Mouse (Mus musculus) stomach, postnatal 0 days (tissue): ENCODE measurements around the gene Rimbp2. TPM values are rescaled to one million over a fixed set of nuclear protein-coding genes. Genes with fewer than 3 reads are reported as not detected.
A peak's percentile ranks its signal among the peaks of the same experiment; 100 is the strongest.
"Not testable (repeated sequence)": the region's sequence is repeated elsewhere in the genome, so short reads cannot be mapped to it uniquely, and the experiment has no call there.

ENCODE experiments used
- ATAC-seq: fragments of 200-750 bp; cut with Nextera tagmentation; 2 replicates; pipeline ENCODE4 v1.8.0; 2017; ENCODE audit not compliant: low FRiP score, low TSS enrichment
- DNase-seq: peaks from one replicate; pipeline ENCODE4 v3.0.0-alpha.2; 2016; ENCODE audit warnings: low spot score
- H3K27ac ChIP-seq: fragments of 300-500 bp; sonication (generic); replicated peaks from 2 replicates; pipeline ENCODE4 v1.5.1; 2014; ENCODE audit warnings: mild to moderate bottlenecking, control low read depth
- H3K27me3 ChIP-seq: fragments of 300-500 bp; sonication (generic); 2 replicates; pipeline ENCODE4 v1.6.1; 2014; ENCODE audit warnings: low read length; ENCODE audit not compliant: control insufficient read depth, insufficient read depth
- H3K36me3 ChIP-seq: fragments of 300-500 bp; sonication (generic); 2 replicates; pipeline ENCODE4 v1.6.1; 2014; ENCODE audit warnings: low read length, mixed read lengths; ENCODE audit not compliant: control insufficient read depth, insufficient read depth
- H3K4me1 ChIP-seq: fragments of 300-500 bp; sonication (generic); replicated peaks from 2 replicates; pipeline ENCODE4 v1.6.1; 2014; ENCODE audit warnings: antibody characterized with exemption; ENCODE audit not compliant: control insufficient read depth, insufficient read depth
- H3K4me2 ChIP-seq: fragments of 300-500 bp; sonication (generic); replicated peaks from 2 replicates; pipeline ENCODE4 v1.6.1; 2014; ENCODE audit warnings: low read depth, mild to moderate bottlenecking, control low read depth, moderate library complexity
- H3K4me3 ChIP-seq: fragments of 300-500 bp; sonication (generic); 2 replicates; pipeline ENCODE4 v1.5.1; 2014; ENCODE audit warnings: low read depth, low read length, control low read depth
- H3K9ac ChIP-seq: fragments of 300-500 bp; sonication (generic); 2 replicates; pipeline ENCODE4 v1.6.1; 2014; ENCODE audit warnings: mild to moderate bottlenecking, low read length, control low read depth, mixed read lengths
- H3K9me3 ChIP-seq: fragments of 300-500 bp; sonication (generic); 2 replicates; pipeline ENCODE4 v1.6.1; 2016; ENCODE audit warnings: low read length; ENCODE audit not compliant: control insufficient read depth
- CTCF ChIP-seq: IDR thresholded peaks from 2 replicates; pipeline ENCODE4 v1.5.1; 2016; ENCODE audit warnings: antibody characterized with exemption, low read depth, mild to moderate bottlenecking, moderate library complexity
- EP300 ChIP-seq: optimal IDR thresholded peaks from 2 replicates; pipeline ENCODE3; 2016; ENCODE audit warnings: antibody characterized with exemption
- WGBS: fragments of 180-500 bp; shearing (Covaris S2); extraction: QIAGEN DNeasy Blood & Tissue Kit; methylation state at CpG from one replicate; pipeline ENCODE4 v1.1.7; 2014; 5-methylcytosine and 5-hydroxymethylcytosine counted together
- polyA plus RNA-seq: library from polyadenylated mRNA; unstranded; fragments of >200 nt; fragmentation: Nextera tagmentation; extraction: Ambion mirVana; gene quantifications from 2 replicates; pipeline ENCODE4 v1.2.1, GENCODE M21; 2015

The Rimbp2 gene
- polyA plus RNA-seq, 1 experiment from 2014 or later: 0.17 TPM

- Histone ChIP-seq H3K36me3 (no peaks in the 10 kb centered on the region), H3K27ac (no peak overlapping the region), H3K9me3 (no peaks in the 10 kb centered on the region), H3K9ac (no peak overlapping the region), H3K4me3 (no peak overlapping the region), H3K4me1 (no peaks in the 10 kb centered on the region), H3K27me3 (no peaks in the 10 kb centered on the region), H3K4me2 (no peak overlapping the region)
- TF ChIP-seq CTCF (no peak), EP300 (no peak)
- DNase-seq (no peak), ATAC-seq (no peak)
- WGBS: 68% methylated on average over 22 of the region's 22 CpGs
Measured at GRCm38 (mm10) chr5:128735921-128736320, 217.4 kb downstream of the Rimbp2 start.

- no peaks in the 10 kb centered on the region for H3K9me3 ChIP-seq
- ATAC-seq: no peak
- no peaks in the 10 kb centered on the region for H3K27me3 ChIP-seq
- H3K36me3 ChIP-seq: no peaks in the 10 kb centered on the region
- H3K4me3 ChIP-seq: no peak overlapping the region
- no peak overlapping the region for H3K27ac ChIP-seq
- 2% methylated on average over 6 of the region's 6 CpGs for WGBS
- no peak overlapping the region for H3K9ac ChIP-seq
- H3K4me1 ChIP-seq: no peaks in the 10 kb centered on the region
- TF ChIP-seq EP300 (no peak), CTCF (peak; percentile 98)
- H3K4me2 ChIP-seq: no peak overlapping the region
- DNase-seq: peak; percentile 54
Measured at GRCm38 (mm10) chr5:128733955-128734354, 219.3 kb downstream of the Rimbp2 start.

GRCm38 (mm10) chr5:128732416-128733014, 220.8 kb downstream of the Rimbp2 start:
- ATAC-seq: no peak
- Histone ChIP-seq H3K27ac (no peak overlapping the region), H3K9me3 (no peaks in the 10 kb centered on the region), H3K4me3 (no peak overlapping the region), H3K27me3 (no peaks in the 10 kb centered on the region), H3K36me3 (no peaks in the 10 kb centered on the region), H3K4me2 (no peak overlapping the region), H3K9ac (no peak overlapping the region), H3K4me1 (no peaks in the 10 kb centered on the region)
- TF ChIP-seq EP300 (no peak), CTCF (peak; percentile 60)
- 71% methylated on average over 11 of the region's 11 CpGs for WGBS
- DNase-seq: no peak

GRCm38 (mm10) chr5:128730634-128731033, 222.7 kb downstream of the Rimbp2 start:
- no peaks in the 10 kb centered on the region for H3K27me3 ChIP-seq
- no peaks in the 10 kb centered on the region for H3K9me3 ChIP-seq
- no peak overlapping the region for H3K4me2 ChIP-seq
- no peak overlapping the region for H3K4me3 ChIP-seq
- 42% methylated on average over 5 of the region's 5 CpGs for WGBS
- H3K4me1 ChIP-seq: no peaks in the 10 kb centered on the region
- no peaks in the 10 kb centered on the region for H3K36me3 ChIP-seq
- no peak overlapping the region for H3K27ac ChIP-seq
- TF ChIP-seq CTCF (peak; percentile 75), EP300 (no peak)
- ATAC-seq (no peak), DNase-seq (peak; percentile 29)
- H3K9ac ChIP-seq: no peak overlapping the region

- DNase-seq: peak; percentile 30
- H3K27me3 ChIP-seq: no peaks in the 10 kb centered on the region
- TF ChIP-seq EP300 (no peak), CTCF (peak; percentile 63)
- ATAC-seq: no peak
- H3K4me3 ChIP-seq: no peak overlapping the region
- H3K36me3 ChIP-seq: no peaks in the 10 kb centered on the region
- no peaks in the 10 kb centered on the region for H3K9me3 ChIP-seq
- H3K9ac ChIP-seq: no peak overlapping the region
- WGBS: 68% methylated on average over 5 of the region's 5 CpGs
- H3K27ac ChIP-seq: no peak overlapping the region
- no peak overlapping the region for H3K4me2 ChIP-seq
- no peaks in the 10 kb centered on the region for H3K4me1 ChIP-seq
Measured at GRCm38 (mm10) chr5:128729341-128729740, 223.9 kb downstream of the Rimbp2 start.

GRCm38 (mm10) chr5:128720461-128720860, 232.8 kb downstream of the Rimbp2 start:
- H3K36me3 ChIP-seq, H3K4me3 ChIP-seq, H3K4me1 ChIP-seq, H3K4me2 ChIP-seq, H3K27ac ChIP-seq, ATAC-seq, H3K9ac ChIP-seq, H3K9me3 ChIP-seq, H3K27me3 ChIP-seq, DNase-seq: not testable (repeated sequence)
- 87% methylated on average over 11 of the region's 11 CpGs for WGBS
